Mouse (Mus musculus) right cerebral cortex, adult 2 months (tissue): ENCODE measurements around the gene Npy4r.

ENCODE experiments used
- DNase-seq, 2 experiments: peaks; one replicate each; pipeline ENCODE4 v3.0.0; 2021 to 2022; ENCODE audit warnings: low spot score in 2 of 2

Gene Npy4r

GRCm38 (mm10) chr14:34152342-34152741 lies at the start of gene Npy4r:
Gene Npy4r (minus strand): TSS chr14:34152489.
- DNase-seq: peak; percentile 4 to 10

- DNase-seq: peak; percentile 9 to 22
These were observed 49.1 kb upstream of the Npy4r start, which contains the start of gene Gprin2 for GRCm38 (mm10) chr14:34201231-34202035. Gene Gprin2 (minus strand): TSS chr14:34201653.

- peak in 1 of 2 experiments; percentile 11 for DNase-seq
These were observed 48.5 kb upstream of the Npy4r start for GRCm38 (mm10) chr14:34200738-34201230.

- DNase-seq: no peak
These were observed 44.4 kb upstream of the Npy4r start for GRCm38 (mm10) chr14:34196706-34197105.

- no peak for DNase-seq
These were observed 43.2 kb upstream of the Npy4r start for GRCm38 (mm10) chr14:34195466-34195865.

GRCm38 (mm10) chr14:34193879-34194278 lies 41.6 kb upstream of the Npy4r start:
- DNase-seq: no peak

GRCm38 (mm10) chr14:34190361-34190760 lies 38.1 kb upstream of the Npy4r start:
- no peak for DNase-seq

- peak; percentile 26 to 31 for DNase-seq
These were observed 36.3 kb upstream of the Npy4r start for GRCm38 (mm10) chr14:34188629-34189028.

- DNase-seq: no peak
These were observed 30.8 kb upstream of the Npy4r start for GRCm38 (mm10) chr14:34183101-34183500.

- peak; percentile 80 to 81 for DNase-seq
These were observed 27.1 kb upstream of the Npy4r start for GRCm38 (mm10) chr14:34179351-34179750.

- DNase-seq: no peak
These were observed 18.8 kb upstream of the Npy4r start for GRCm38 (mm10) chr14:34171107-34171506.

GRCm38 (mm10) chr14:34155752-34156151 lies 3.5 kb upstream of the Npy4r start:
- no peak for DNase-seq

- peak; percentile 33 to 39 for DNase-seq
These were observed 2.5 kb upstream of the Npy4r start for GRCm38 (mm10) chr14:34154601-34155337.

- DNase-seq: no peak
These were observed 9.4 kb downstream of the Npy4r start for GRCm38 (mm10) chr14:34142915-34143314.

- DNase-seq: no peak
These were observed 10.0 kb downstream of the Npy4r start for GRCm38 (mm10) chr14:34142316-34142715.

GRCm38 (mm10) chr14:34139671-34140664 lies 12.3 kb downstream of the Npy4r start:
- no peak for DNase-seq

- DNase-seq: no peak
These were observed 16.9 kb downstream of the Npy4r start for GRCm38 (mm10) chr14:34135391-34135790.

GRCm38 (mm10) chr14:34131216-34131615 lies 21.1 kb downstream of the Npy4r start:
- no peak for DNase-seq

- no peak for DNase-seq
These were observed 30.6 kb downstream of the Npy4r start for GRCm38 (mm10) chr14:34121691-34122090.

GRCm38 (mm10) chr14:34120923-34121351 lies 31.4 kb downstream of the Npy4r start:
- DNase-seq: no peak
